Mouse (Mus musculus): ENCODE results near the gene Clca2.

GRCm38 (mm10) chr3:145086180-145086579, 13.1 kb downstream of the Clca2 start:
- TF ChIP-seq POLR2A (IDR thresholded peaks at IDR 0.05; ENCODE audit: extremely low read depth, insufficient read depth, low read length) (no peak), CTCF (IDR thresholded peaks at IDR 0.05; ENCODE audit: extremely low read depth, insufficient read depth, low read length) (no peak)

All from cortical plate, adult 2 months (tissue).